Mouse (Mus musculus) 416B (cell line): ENCODE measurements around the gene Inmt.
"Not testable (repeated sequence)": the region's sequence is repeated elsewhere in the genome, so short reads cannot be mapped to it uniquely, and the experiment has no call there.

Experiments used
- DNase-seq: peaks from one replicate; pipeline ENCODE4 v3.0.0; 2011; ENCODE audit warnings: low read depth

The Inmt gene

GRCm38 (mm10) chr6:55174741-55175181, at the start of gene Inmt:
Gene Inmt (minus strand): TSS chr6:55175043.
- DNase-seq: no peak

- DNase-seq: no peak
Observed at GRCm38 (mm10) chr6:55223986-55224385, 49.1 kb upstream of the Inmt start.

DNA sequence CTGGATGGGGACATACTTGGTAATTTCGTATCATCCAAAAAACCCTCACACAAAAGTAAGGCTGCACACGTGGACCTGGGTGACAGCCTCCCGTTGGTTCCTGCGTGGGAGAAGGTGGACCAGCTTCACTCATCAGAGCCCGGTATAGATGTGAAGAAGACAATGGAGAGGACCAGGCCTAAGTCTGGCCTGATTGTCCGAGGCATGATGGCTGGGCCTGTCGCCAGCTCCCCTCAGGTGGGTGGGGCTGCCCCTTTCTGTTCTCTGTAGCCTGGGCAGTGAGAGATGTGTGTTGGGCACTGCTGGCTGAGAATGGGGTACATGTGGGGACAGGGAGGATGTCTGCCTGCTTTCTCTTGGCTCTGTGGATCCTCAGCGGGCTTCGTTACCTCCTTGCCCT, 43.4 kb upstream of the Inmt start:
- DNase-seq: no peak

DNA sequence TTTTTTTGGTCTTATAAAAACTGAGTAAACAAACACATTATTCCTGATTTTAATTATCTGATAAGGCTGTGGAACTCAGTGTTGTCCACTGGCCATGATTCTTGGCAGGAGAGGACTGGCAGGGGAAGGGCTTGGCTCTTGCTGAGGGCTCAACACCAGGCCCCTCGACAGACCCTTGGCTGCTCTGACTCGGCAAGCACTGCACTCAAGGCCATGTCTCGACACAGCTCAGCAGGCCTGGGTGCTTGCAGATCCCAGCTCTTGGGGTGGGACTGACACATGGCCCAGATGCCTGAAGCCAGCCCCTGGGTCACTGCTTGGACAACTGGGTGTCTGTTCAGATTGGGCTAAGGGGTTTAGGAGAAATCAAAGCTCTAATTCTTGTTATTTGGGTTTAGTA, 39.7 kb upstream of the Inmt start:
- no peak for DNase-seq

DNA sequence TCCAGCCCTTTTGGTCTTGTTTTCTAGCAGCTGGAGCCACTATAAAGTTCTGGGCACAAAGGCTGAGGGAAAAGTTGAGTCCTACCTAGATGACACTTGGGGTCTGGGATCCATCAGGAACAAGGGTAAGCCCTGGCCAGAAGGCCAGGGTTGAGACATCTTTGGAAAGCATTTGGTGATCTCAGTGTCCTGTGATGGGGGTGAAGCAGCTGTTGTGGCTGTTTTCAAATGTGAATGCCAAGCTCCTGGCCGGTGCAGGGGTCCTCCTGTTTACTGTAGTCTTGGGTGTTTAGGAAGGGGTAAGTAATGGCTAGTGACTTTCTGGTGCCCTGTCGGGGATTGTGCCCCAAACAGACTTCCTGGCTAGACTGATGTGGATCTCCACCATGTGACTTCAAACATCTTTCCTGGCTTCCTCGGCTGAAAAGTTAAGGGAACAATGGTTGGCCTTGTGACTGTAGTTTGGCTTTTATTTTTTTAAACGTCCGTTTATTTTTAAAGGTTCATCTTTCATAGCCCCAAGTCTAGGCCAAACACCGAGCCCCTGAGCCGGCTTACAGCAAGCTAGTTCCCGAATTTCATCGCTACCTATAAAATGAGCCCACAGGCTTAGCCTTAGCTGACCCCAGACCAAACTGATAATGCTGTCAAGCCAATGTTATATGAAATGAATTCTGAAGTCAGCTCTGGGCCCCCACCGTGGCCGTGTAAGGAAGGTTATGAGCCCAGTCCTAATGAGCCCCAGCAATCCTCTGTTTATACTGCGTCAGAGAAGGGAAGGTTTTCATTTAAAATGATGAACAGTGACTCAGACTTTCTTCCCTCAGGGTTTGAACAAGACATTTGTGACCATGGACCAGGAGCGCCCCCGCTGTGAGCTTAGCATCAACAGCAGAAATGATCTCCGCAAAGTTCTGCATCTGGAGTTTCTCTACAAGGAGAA, 35.9 kb upstream of the Inmt start:
- DNase-seq: no peak

DNA sequence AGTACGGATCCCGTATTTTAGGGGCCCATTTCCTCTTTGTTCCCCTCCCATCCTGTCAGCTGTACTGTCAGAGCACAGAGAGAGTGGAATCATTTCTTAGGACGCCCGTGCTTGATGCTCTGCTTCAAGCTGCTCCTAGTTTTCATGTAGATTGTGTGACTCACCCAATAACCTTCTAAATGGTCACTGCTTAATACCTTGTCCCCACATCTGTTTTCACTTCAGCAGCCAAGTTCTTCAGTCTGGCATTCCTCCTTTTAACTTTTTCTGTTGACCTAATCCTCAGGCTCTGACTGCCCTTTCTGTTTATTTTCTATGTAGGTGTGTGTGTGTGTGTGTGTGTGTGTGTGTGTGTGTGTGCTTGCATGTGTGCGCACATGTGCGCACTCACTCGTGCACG, 32.9 kb upstream of the Inmt start:
- DNase-seq: no peak

GRCm38 (mm10) chr6:55203931-55204330, 29.1 kb upstream of the Inmt start:
- no peak for DNase-seq

GRCm38 (mm10) chr6:55202913-55203910, 28.4 kb upstream of the Inmt start, which contains the start of gene Mindy4:
Gene Mindy4 (plus strand): TSS chr6:55203383.
- DNase-seq: no peak

DNA sequence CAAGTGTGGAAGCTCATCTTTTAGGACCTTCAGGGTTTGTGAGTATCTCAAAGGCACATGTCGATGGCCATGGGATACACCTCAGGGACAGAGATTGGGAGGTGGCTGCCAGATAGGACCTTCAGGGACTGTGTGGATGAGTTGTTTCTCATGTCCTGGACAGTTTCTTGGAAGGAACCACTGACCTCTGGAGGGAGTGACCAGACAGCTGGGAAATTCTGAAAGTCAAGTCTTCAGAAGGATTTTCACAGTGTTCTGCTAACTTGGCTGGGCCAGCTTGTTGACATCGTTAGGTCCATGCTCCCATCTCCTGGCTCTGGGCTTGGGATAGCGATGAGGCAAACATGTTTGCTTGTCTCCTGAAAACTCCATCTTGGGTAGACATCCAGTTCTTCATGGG, 24.2 kb upstream of the Inmt start:
- no peak for DNase-seq

DNA sequence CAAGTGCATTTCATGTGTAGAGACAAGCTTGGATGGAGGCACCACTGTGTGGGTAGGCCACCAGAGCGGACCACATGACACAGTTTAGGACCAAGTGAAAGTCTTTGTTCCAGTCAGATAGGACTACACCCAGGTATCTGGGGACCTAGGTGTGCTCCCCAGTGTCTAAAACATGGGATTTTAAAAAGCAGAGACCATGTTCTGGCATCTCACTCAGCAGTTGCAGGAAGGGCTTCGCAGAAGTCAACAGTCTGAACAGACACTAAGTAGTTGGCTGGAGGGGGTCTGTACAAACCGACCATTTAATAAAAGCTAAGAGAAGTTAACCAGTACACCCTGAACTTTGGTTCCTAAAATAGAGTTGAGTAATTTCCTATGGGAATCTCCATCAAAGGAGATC, 18.3 kb upstream of the Inmt start:
- no peak for DNase-seq

DNA sequence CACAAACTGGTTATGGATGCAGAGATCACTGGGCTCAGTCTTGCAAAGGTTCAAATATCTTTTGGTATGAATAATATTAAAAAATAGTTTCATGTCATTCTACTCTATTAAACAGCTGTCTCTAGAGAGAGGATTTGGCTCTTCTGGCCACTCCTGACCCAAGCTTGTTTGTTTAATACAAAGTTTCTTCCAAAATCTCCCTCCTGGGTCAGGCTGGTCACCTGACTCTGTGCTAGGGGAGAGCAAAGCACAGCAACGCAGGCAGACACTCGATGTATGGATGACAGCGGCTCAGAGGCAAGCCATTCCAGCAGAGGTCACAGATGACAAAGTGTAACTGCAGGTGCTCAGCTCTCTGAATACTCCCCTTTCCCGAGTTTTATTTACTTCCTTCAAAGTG, 16.7 kb upstream of the Inmt start:
- no peak for DNase-seq

DNA sequence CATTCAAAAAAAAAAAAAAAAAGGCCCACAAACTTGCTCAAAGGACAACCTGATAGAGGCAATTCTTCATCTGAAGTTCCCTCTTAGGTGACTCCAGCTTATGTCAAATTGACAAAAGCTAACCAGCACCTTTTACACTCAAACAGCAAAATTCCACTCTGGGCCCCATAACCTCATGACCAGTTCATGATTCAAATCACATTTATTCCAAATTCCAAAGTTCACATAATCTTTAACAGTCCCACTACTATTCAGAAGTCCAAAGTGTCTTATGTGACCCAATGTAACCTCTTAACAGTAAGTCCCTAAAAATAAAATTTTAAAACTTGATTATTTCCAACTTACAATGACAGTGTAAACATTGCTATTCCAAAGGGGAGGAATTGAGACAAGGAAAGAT, 14.6 kb upstream of the Inmt start:
- DNase-seq: no peak

GRCm38 (mm10) chr6:55187827-55188226, 13.0 kb upstream of the Inmt start:
- not testable (repeated sequence) for DNase-seq

DNA sequence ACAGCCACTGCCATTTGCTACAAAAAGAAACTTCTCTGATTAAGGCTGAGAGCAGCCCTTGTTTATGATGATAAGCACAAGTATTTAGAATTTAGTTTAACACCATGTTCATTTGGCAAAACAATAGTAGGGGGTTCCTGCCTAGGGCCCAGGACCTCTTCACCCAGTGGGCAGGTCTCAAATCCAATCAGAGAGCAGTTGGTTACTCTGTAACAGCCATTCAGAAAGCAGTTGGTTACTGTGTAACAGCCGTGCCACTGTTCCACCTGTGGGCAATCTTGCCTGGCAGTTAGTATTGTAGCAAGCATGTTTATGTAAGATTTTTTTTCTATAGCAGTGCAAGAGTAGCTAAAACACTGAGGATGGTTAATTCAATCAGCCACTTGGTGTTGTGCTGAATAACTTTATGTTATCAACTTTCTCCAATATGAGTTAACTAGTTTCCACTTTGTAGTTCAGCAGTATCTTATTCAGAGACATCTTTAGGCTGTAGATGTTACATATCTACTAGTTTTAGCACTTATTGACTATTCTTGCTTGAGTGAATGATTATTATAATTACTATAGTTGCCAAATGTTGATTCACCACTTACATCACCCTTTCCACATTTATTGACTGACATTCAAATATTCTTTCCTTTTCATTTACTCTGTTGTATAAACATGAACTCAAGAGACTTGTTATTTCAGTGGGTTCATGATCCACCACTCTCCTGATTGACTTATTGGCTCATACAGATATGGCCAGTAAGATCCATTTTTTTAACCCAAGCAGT, 8.0 kb upstream of the Inmt start:
- DNase-seq: no peak

DNA sequence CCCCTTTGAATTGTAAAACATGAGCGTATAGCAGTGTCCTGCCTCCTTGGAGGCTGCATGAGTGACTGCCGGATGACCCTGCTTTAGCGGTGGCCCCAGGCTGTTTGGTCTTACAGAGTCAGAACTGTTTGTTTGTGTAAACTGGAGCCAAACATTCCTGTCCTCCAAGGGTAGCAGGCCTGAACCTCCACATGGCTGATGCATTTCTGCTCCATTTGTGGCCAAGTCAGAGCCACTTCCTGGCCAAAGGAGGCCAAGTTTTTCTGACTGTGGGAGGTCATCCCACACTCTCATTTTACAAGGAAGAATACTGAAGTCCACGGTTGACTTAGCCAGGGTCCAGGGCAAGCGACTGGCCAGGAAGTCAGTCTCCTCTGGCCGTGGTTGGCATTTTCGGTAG, 4.7 kb upstream of the Inmt start:
- DNase-seq: no peak

GRCm38 (mm10) chr6:55177060-55177732, 2.4 kb upstream of the Inmt start:
- peak; percentile 44 for DNase-seq

GRCm38 (mm10) chr6:55175892-55176291, 1.0 kb upstream of the Inmt start:
- DNase-seq: no peak

- DNase-seq: no peak
Observed at GRCm38 (mm10) chr6:55175456-55175855, 613 bp upstream of the Inmt start.

- DNase-seq: no peak
Observed at GRCm38 (mm10) chr6:55173941-55174349, 898 bp downstream of the Inmt start.

DNA sequence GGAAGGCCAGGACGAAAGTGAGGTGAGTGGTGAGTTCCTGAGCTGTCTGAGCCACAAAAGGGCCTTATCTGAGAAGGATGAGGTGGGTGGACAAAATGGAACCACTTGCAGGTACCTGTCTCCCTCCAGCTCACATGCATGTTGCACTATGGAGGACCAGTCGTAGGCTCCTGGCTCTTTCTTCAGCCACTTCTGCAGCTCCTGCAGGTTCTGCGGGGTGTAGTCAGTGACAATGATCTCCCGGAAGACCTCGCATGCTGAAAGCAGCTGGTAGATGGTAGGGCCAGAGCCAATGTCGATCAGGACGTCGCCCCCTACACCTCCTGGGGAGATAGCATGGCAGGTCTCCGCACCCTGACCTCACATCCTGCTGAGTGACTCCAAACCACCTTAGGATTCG, 1.7 kb downstream of the Inmt start:
- DNase-seq: no peak

- DNase-seq: peak; percentile 4
Observed at GRCm38 (mm10) chr6:55171638-55172037, 3.2 kb downstream of the Inmt start.
